Mouse (Mus musculus) ES-Bruce4 (cell line): Measurements from ENCODE around the gene Tanc1. TPM values are rescaled to one million over a fixed set of nuclear protein-coding genes. Genes with fewer than 3 reads are reported as not detected.

Source experiments
- H3K27ac ChIP-seq: 2 replicates; pipeline ENCODE4 v1.5.1; 2012; ENCODE audit warnings: low read length, inconsistent platforms; ENCODE audit not compliant: insufficient read depth
- H3K27me3 ChIP-seq: 2 replicates; pipeline ENCODE4 v1.6.1; 2012; ENCODE audit warnings: mild to moderate bottlenecking, low read length, inconsistent platforms; ENCODE audit not compliant: control insufficient read depth, poor library complexity, insufficient read depth, severe bottlenecking
- H3K36me3 ChIP-seq: 2 replicates; pipeline ENCODE4 v1.6.1; 2012; ENCODE audit warnings: inconsistent platforms, mild to moderate bottlenecking, low read length, moderate library complexity; ENCODE audit not compliant: control insufficient read depth, poor library complexity, insufficient read depth, severe bottlenecking
- H3K4me1 ChIP-seq: one replicate; pipeline ENCODE4 v1.8.1; 2011; ENCODE audit warnings: low read length; ENCODE audit not compliant: control insufficient read depth, insufficient read depth
- H3K4me3 ChIP-seq: 2 replicates; pipeline ENCODE4 v1.5.1; 2011; ENCODE audit warnings: low read depth, mild to moderate bottlenecking, low read length
- H3K9ac ChIP-seq: 2 replicates; pipeline ENCODE4 v1.6.1; 2012; ENCODE audit warnings: low read depth, mild to moderate bottlenecking, inconsistent platforms; ENCODE audit not compliant: poor library complexity, severe bottlenecking
- H3K9me3 ChIP-seq: replicated peaks from 2 replicates; pipeline ENCODE4 v1.6.1; 2012; ENCODE audit warnings: mild to moderate bottlenecking, low read length, inconsistent platforms; ENCODE audit not compliant: control insufficient read depth, poor library complexity, insufficient read depth, severe bottlenecking
- CTCF ChIP-seq: IDR thresholded peaks from one replicate; pipeline ENCODE4 v1.8.1; 2011; ENCODE audit warnings: low read depth, low read length
- EP300 ChIP-seq: IDR thresholded peaks from 2 replicates; pipeline ENCODE4 v1.6.1; 2011; ENCODE audit warnings: low read depth, low read length; ENCODE audit not compliant: insufficient read depth
- POLR2A ChIP-seq: IDR thresholded peaks from one replicate; pipeline ENCODE4 v1.8.1; 2011; ENCODE audit warnings: low read length; ENCODE audit not compliant: insufficient read depth
- polyA plus RNA-seq: library from polyadenylated mRNA; stranded (reverse); fragments of >200 nt; gene quantifications from 2 replicates; pipeline ENCODE4 v1.2.4, GENCODE M21; 2011; ENCODE audit warnings: low read depth; ENCODE audit not compliant: missing spikeins, insufficient read depth, insufficient read length

Gene Tanc1
- polyA plus RNA-seq, 1 experiment, result 62.4 TPM

DNA sequence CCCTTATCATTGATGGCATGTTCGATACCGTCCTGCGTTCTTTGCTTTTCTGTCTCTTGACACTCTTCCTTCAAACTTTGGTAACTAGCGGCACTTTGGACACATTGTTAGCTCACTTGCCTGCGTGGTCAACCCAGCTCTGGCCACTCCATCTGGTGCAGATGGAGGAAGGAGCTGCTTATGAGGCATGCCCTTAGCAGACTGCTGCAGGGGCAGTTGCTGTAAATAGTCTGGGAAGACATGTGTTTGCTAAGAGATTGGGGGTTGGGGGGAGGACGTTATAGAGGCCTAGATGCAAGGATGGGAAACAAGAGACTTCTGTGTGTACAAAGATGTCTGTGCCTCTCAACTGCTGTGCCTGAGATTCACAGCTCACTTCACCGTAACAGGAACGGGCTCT is 100.2 kb downstream of the Tanc1 start:
- TF ChIP-seq CTCF (no peak), POLR2A (no peak), EP300 (no peak)
- Histone ChIP-seq H3K27ac (no peak overlapping the region), H3K36me3 (no peaks in the 10 kb centered on the region), H3K4me1 (peaks cover 3% of the 10 kb centered on the region), H3K4me3 (no peak overlapping the region), H3K27me3 (no peaks in the 10 kb centered on the region), H3K9me3 (no peaks in the 10 kb centered on the region), H3K9ac (no peak overlapping the region)

DNA sequence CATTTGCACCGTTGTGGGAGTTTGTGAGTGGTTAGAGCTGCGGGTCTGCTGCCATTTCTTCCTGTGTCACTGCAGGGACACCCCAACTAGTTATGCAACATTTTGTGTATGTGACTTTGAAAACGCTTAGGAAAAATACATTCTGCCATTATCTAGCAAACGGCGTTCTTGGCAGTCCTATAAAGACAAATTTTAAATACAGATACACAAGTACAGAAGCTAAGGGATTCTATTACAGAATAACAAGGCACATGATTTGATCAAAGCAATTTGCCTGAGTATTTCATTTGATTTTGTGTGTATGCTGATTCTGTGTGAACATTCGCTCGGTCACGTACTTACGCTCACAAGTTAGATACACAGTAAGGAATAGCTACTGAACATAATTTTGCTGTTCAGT is 100.6 kb downstream of the Tanc1 start:
- Histone ChIP-seq H3K9ac (no peak overlapping the region), H3K36me3 (no peaks in the 10 kb centered on the region), H3K4me1 (peaks cover 3% of the 10 kb centered on the region), H3K4me3 (no peak overlapping the region), H3K27ac (no peak overlapping the region), H3K9me3 (no peaks in the 10 kb centered on the region), H3K27me3 (no peaks in the 10 kb centered on the region)
- no peak for TF ChIP-seq EP300
- no peak for TF ChIP-seq CTCF
- no peak for TF ChIP-seq POLR2A

DNA sequence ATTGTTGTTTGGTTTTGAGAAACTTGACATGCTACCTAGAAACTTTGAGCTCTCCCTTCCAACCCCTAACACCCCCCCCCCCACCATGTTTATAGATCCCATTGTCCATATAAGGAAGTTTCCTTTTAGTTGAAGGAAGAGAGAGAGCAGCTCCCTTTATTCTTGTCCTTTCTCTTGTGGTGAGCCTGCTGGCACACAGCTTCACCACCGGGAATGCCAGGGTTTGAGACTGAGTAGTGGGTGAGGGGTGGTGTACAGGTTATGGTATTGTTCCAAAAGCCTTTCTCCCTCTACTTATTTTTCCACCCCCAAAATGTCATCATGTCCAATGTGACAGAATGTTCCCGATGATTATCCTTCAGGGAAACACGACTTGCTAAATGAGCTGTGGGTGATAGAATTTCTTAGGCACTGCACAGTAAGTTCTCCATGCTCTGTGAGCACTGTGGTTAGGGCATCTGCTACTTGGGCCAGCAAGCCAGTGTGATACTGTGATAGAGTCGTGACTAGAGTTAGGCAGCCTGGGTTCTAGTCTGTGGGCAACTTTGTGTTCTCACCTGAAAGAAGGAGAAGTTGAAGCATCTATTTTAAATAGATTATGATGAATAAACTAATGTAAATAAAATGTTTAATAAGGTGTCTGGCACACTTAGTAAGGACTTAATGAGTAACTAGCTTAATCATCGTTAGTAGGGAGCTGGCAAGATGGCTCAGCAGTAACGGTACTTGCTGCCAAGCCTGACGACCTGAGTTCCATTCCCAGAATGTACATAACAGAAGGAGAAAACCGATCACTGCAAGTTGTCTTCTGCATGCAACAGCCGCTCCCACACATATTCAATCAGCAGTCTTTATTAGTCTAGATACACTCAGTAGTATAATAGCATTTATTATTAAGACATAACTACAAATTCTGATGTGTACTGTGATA is 102.0 kb downstream of the Tanc1 start:
- no peaks in the 10 kb centered on the region for H3K9me3 ChIP-seq
- H3K4me1 ChIP-seq, result peaks cover 1% of the 10 kb centered on the region
- no peak overlapping the region for H3K9ac ChIP-seq
- H3K36me3 ChIP-seq, result no peaks in the 10 kb centered on the region
- no peaks in the 10 kb centered on the region for H3K27me3 ChIP-seq
- H3K27ac ChIP-seq, result no peak overlapping the region
- TF ChIP-seq CTCF, result no peak
- no peak for TF ChIP-seq POLR2A
- H3K4me3 ChIP-seq, result no peak overlapping the region

DNA sequence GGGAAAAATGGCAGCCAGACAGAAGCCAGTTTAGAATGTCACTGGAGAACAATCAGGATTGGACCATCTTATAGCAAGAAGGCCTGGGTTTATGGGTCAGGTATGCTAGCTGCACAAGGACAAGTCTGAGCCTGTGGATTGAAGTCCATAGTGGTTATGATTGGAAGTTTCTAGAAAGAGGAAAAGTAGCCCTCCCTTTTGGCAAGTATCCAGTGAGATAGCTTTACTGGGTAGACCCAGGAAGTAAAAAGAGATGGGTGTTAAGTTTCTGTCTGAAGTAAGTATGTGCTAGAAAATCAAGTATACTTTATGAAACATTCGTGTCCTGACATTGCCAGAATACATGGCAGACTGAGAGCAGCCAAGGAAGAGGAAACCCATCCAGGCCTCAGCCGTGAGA is 103.2 kb downstream of the Tanc1 start:
- peaks cover 1% of the 10 kb centered on the region for H3K4me1 ChIP-seq
- H3K27me3 ChIP-seq, result no peaks in the 10 kb centered on the region
- H3K36me3 ChIP-seq, result no peaks in the 10 kb centered on the region
- H3K9me3 ChIP-seq, result no peaks in the 10 kb centered on the region
- H3K9ac ChIP-seq, result no peak overlapping the region
- TF ChIP-seq EP300, result no peak
- TF ChIP-seq POLR2A, result no peak
- TF ChIP-seq CTCF, result no peak
- H3K27ac ChIP-seq, result no peak overlapping the region
- H3K4me3 ChIP-seq, result no peak overlapping the region

DNA sequence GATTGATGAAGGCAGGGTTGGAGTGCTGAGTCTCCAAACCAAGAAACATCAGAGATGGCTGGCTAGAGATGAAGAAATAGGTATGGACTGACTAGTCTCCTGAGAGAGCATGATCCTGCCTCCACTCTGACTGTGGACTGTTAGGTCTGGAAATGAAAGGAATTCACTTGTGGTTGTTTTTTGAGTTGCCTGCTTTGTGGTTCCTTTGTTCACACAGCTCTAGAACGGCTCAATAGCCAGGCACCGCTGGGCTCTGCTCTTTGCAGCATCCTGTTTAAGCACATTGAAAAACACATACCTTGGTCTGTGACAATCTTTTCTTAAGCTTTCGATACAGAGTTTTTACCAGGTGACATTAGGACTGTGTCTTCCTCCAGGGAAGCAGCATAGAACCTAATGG is 104.6 kb downstream of the Tanc1 start:
- no peaks in the 10 kb centered on the region for H3K36me3 ChIP-seq
- TF ChIP-seq EP300 (no peak), POLR2A (no peak), CTCF (no peak)
- no peaks in the 10 kb centered on the region for H3K27me3 ChIP-seq
- H3K9ac ChIP-seq, result no peak overlapping the region
- H3K4me3 ChIP-seq, result no peak overlapping the region
- H3K4me1 ChIP-seq, result peaks cover 1% of the 10 kb centered on the region
- H3K9me3 ChIP-seq, result no peaks in the 10 kb centered on the region
- no peak overlapping the region for H3K27ac ChIP-seq

DNA sequence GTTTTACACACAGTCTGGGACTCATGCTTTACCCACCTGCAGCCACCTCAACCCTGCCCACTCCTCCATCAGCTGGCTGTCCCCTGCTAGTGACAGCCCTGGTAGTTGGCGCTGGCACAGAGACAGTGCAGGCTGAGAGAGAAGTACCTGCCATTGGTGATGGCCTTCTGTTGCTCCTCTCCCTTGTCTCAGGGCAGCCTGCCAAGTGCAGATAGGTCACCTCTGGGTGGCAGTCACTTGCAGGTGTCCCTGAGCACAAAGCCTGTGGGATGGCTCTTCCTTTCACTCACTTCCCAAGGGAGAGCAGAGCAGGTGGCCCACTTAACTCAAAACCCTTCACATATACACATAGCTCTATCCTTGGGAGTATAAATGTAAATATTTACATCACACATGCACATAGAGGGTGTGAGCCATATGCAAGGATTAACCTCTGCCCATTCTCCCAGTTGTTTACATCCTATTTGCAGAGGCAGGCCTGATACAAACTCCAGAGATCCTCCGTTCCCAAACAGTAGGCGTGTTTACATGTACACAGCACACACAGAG is 106.0 kb downstream of the Tanc1 start:
- Histone ChIP-seq H3K9ac (no peak overlapping the region), H3K27me3 (no peaks in the 10 kb centered on the region), H3K4me3 (no peak overlapping the region), H3K27ac (no peak overlapping the region), H3K4me1 (peaks cover 3% of the 10 kb centered on the region), H3K9me3 (no peaks in the 10 kb centered on the region), H3K36me3 (no peaks in the 10 kb centered on the region)
- TF ChIP-seq POLR2A (no peak), EP300 (no peak), CTCF (no peak)
